Mouse (Mus musculus) intestine, embryonic 16.5 days (tissue): ENCODE measurements around the gene Slc5a4a. TPM values are rescaled to one million over a fixed set of nuclear protein-coding genes. Genes with fewer than 3 reads are reported as not detected.

ENCODE experiments used
- microRNA counts: library from miRNA; unstranded; fragments of <30 nt; microRNA quantifications from one replicate; lab custom pipeline; 2016
- microRNA-seq: library from miRNA; unstranded; fragments of <30 nt; microRNA quantifications from one replicate; pipeline ENCODE4, GENCODE M21; 2016
- polyA plus RNA-seq: library from polyadenylated mRNA; unstranded; fragments of >200 nt; fragmentation: Nextera tagmentation; extraction: Ambion mirVana; gene quantifications from 2 replicates; pipeline ENCODE4 v1.2.1, GENCODE M21; 2015

Slc5a4a gene
- polyA plus RNA-seq, 1 experiment from 2014 or later = 0.28 TPM

MicroRNAs within 50 kb of the gene (microRNA counts, 519-probe panel; counts per million panel counts)
- microRNA mmu-miR-678 (lab: Ali Mortazavi, UCI) = 1,892 counts per million, percentile 37 among the panel's probes with 10 or more counts

Small RNA genes lying within 50 kb of the gene (microRNA-seq; reads per million reads assigned to microRNA genes)
- not detected for gene Mir678

Other genes starting within 250 kb of the Slc5a4a start
- 149 and 171 TPM in 2 replicates for gene Smarcb1, start 225.8 kb upstream of the Slc5a4a start, polyA plus RNA-seq
- gene Chchd10, start 214.3 kb upstream of the Slc5a4a start, polyA plus RNA-seq = 252 and 271 TPM in 2 replicates
- 23.5 and 25.4 TPM in 2 replicates for gene Mmp11, start 211.0 kb upstream of the Slc5a4a start, polyA plus RNA-seq
- gene Gm867, start 206.8 kb upstream of the Slc5a4a start, polyA plus RNA-seq = 0.29 and 0.51 TPM in 2 replicates
- gene Vpreb3, start 204.4 kb upstream of the Slc5a4a start, polyA plus RNA-seq = 0.68 TPM in 1 of 2 replicates, not detected in the other
- not detected in 2 replicates for gene Gm5134, start 192.9 kb upstream of the Slc5a4a start, polyA plus RNA-seq
- gene Zfp280b, start 114.8 kb upstream of the Slc5a4a start, polyA plus RNA-seq = 16.4 and 16.6 TPM in 2 replicates
- 0.73 and 1.4 TPM in 2 replicates for gene Slc5a4b, start 36.5 kb upstream of the Slc5a4a start, polyA plus RNA-seq
- 42.6 and 44.2 TPM in 2 replicates for gene Prmt2, start 90.4 kb downstream of the Slc5a4a start, polyA plus RNA-seq
- 2.1 and 2.4 TPM in 2 replicates for gene S100b, start 106.4 kb downstream of the Slc5a4a start, polyA plus RNA-seq
- 6.3 and 7.8 TPM in 2 replicates for gene Dip2a, start 197.8 kb downstream of the Slc5a4a start, polyA plus RNA-seq